Mouse (Mus musculus) MEL (cell line): ENCODE measurements around the gene Kcnip1. TPM values are rescaled to one million over a fixed set of nuclear protein-coding genes. Genes with fewer than 3 reads are reported as not detected.

Experiments
- DNase-seq: peaks from one replicate; pipeline ENCODE4 v3.0.0; 2011; ENCODE audit warnings: low read depth, low spot score
- H3K27ac ChIP-seq: 2 replicates; pipeline ENCODE4 v1.5.1; 2012; ENCODE audit warnings: low read depth, mild to moderate bottlenecking, control low read depth, low read length, moderate library complexity; ENCODE audit not compliant: control insufficient read depth
- H3K27me3 ChIP-seq, 2 experiments: fragments of 150-350 bp in 1 of 2; sonication (generic) in 1 of 2; 2 replicates each; pipeline ENCODE4 v1.6.1; 2012; ENCODE audit warnings: low read length in 2 of 2, mild to moderate bottlenecking in 2 of 2, improper control_type of control experiment in 1 of 2, moderate library complexity in 1 of 2; ENCODE audit not compliant: insufficient read depth in 2 of 2, control insufficient read depth in 1 of 2
- H3K36me3 ChIP-seq, 2 experiments: 2 replicates each; pipeline ENCODE4 v1.6.1; 2012 to 2014; ENCODE audit warnings: low read length in 2 of 2, improper control_type of control experiment in 1 of 2, inconsistent platforms in 1 of 2, mild to moderate bottlenecking in 1 of 2; ENCODE audit not compliant: insufficient read depth in 2 of 2, control insufficient read depth in 1 of 2
- H3K4me1 ChIP-seq, 2 experiments: fragments of 150-350 bp in 1 of 2; sonication (generic) in 1 of 2; 2 replicates each; pipeline ENCODE4 v1.6.1; 2012; ENCODE audit warnings: low read length in 2 of 2, improper control_type of control experiment in 1 of 2, mild to moderate bottlenecking in 1 of 2; ENCODE audit not compliant: insufficient read depth in 2 of 2, control insufficient read depth in 1 of 2
- H3K4me3 ChIP-seq, 2 experiments: fragments of 150-350 bp in 1 of 2; sonication (generic) in 1 of 2; 2 replicates each; pipeline ENCODE4 v1.5.1; 2012; ENCODE audit warnings: low read depth in 2 of 2, low read length in 2 of 2, mild to moderate bottlenecking in 2 of 2, moderate library complexity in 2 of 2, control low read depth in 1 of 2, improper control_type of control experiment in 1 of 2; ENCODE audit not compliant: control insufficient read depth in 1 of 2, insufficient read depth in 1 of 2
- H3K79me2 ChIP-seq: 2 replicates; pipeline ENCODE4 v1.6.1; 2012; ENCODE audit warnings: mild to moderate bottlenecking, low read length, moderate library complexity; ENCODE audit not compliant: control insufficient read depth, poor library complexity, insufficient read depth
- H3K9ac ChIP-seq: 2 replicates; pipeline ENCODE4 v1.6.1; 2012; ENCODE audit warnings: low read depth, mild to moderate bottlenecking, control low read depth, low read length, moderate library complexity; ENCODE audit not compliant: control insufficient read depth, poor library complexity, severe bottlenecking
- H3K9me3 ChIP-seq: fragments of 150-350 bp; sonication (generic); replicated peaks from 2 replicates; pipeline ENCODE4 v1.6.1; 2012; ENCODE audit warnings: mild to moderate bottlenecking, low read length, improper control_type of control experiment, moderate library complexity; ENCODE audit not compliant: insufficient read depth
- CHD1 ChIP-seq: IDR thresholded peaks from 2 replicates; pipeline ENCODE4 v1.6.1; 2012; ENCODE audit warnings: low read depth, mild to moderate bottlenecking, inconsistent platforms, low read length, improper control_type of control experiment
- CTCF ChIP-seq, 3 experiments: IDR thresholded peaks in 2 of 3; conservative IDR thresholded peaks in 1 of 3; 2 replicates each; pipeline ENCODE4 v1.5.1; 2011 to 2012; ENCODE audit warnings: low read length in 3 of 3, low read depth in 2 of 3, mild to moderate bottlenecking in 2 of 3, improper control_type of control experiment in 1 of 3, inconsistent platforms in 1 of 3, mixed read lengths in 1 of 3, moderate library complexity in 1 of 3; ENCODE audit not compliant: control insufficient read depth in 1 of 3, insufficient read depth in 1 of 3, poor library complexity in 1 of 3, severe bottlenecking in 1 of 3
- E2F4 ChIP-seq: IDR thresholded peaks from 2 replicates; pipeline ENCODE4 v1.6.1; 2011; ENCODE audit warnings: low read depth, low read length, improper control_type of control experiment, borderline replicate concordance
- ELF1 ChIP-seq: IDR thresholded peaks from 2 replicates; pipeline ENCODE4 v1.6.1; 2014; ENCODE audit warnings: low read depth, mild to moderate bottlenecking, inconsistent platforms, low read length, improper control_type of control experiment, moderate library complexity
- EP300 ChIP-seq, 2 experiments: IDR thresholded peaks; 2 replicates each; pipeline ENCODE4 v1.6.1; 2011; ENCODE audit warnings: improper control_type of control experiment in 2 of 2, low read length in 2 of 2, low read depth in 1 of 2, mild to moderate bottlenecking in 1 of 2
- ETS1 ChIP-seq: IDR thresholded peaks from 2 replicates; pipeline ENCODE4 v1.6.1; 2012; ENCODE audit warnings: low read depth, mild to moderate bottlenecking, inconsistent platforms, low read length, improper control_type of control experiment, moderate library complexity
- GABPA ChIP-seq: IDR thresholded peaks from 2 replicates; pipeline ENCODE4 v1.6.1; 2012; ENCODE audit warnings: low read depth, mild to moderate bottlenecking, inconsistent platforms, low read length, improper control_type of control experiment, moderate library complexity
- GATA1 ChIP-seq: IDR thresholded peaks from 2 replicates; pipeline ENCODE4 v1.6.1; 2011; ENCODE audit warnings: low read depth, low read length, improper control_type of control experiment
- HCFC1 ChIP-seq: IDR thresholded peaks from 2 replicates; pipeline ENCODE4 v1.6.1; 2012; ENCODE audit warnings: low read depth, mild to moderate bottlenecking, inconsistent platforms, low read length, improper control_type of control experiment, moderate library complexity
- JUND ChIP-seq: IDR thresholded peaks from 2 replicates; pipeline ENCODE4 v1.6.1; 2011; ENCODE audit warnings: low read depth, mild to moderate bottlenecking, improper control_type of control experiment, low read length
- KAT2A ChIP-seq: conservative IDR thresholded peaks from 2 replicates; pipeline ENCODE4 v1.6.1; 2012; ENCODE audit warnings: low read depth, low read length, improper control_type of control experiment, inconsistent platforms
- MAFK ChIP-seq: IDR thresholded peaks from 2 replicates; pipeline ENCODE4 v1.6.1; 2011; ENCODE audit warnings: low read depth, mild to moderate bottlenecking, low read length, improper control_type of control experiment, borderline replicate concordance
- MAX ChIP-seq: IDR thresholded peaks from 2 replicates; pipeline ENCODE4 v1.6.1; 2011; ENCODE audit warnings: low read length, improper control_type of control experiment
- MAZ ChIP-seq: IDR thresholded peaks from 2 replicates; pipeline ENCODE4 v1.6.1; 2012; ENCODE audit warnings: low read depth, mild to moderate bottlenecking, inconsistent platforms, low read length, improper control_type of control experiment
- MEF2A ChIP-seq: IDR thresholded peaks from 2 replicates; pipeline ENCODE4 v1.6.1; 2014; ENCODE audit warnings: low read depth, mild to moderate bottlenecking, inconsistent platforms, low read length, improper control_type of control experiment; ENCODE audit not compliant: poor library complexity, insufficient replicate concordance, severe bottlenecking; ENCODE audit errors: extremely low read depth
- MYB ChIP-seq: IDR thresholded peaks from 2 replicates; pipeline ENCODE4 v1.6.1; 2011; ENCODE audit warnings: mild to moderate bottlenecking, low read depth, low read length, improper control_type of control experiment
- MYC ChIP-seq: IDR thresholded peaks from 2 replicates; pipeline ENCODE4 v1.6.1; 2011; ENCODE audit warnings: low read depth, mild to moderate bottlenecking, low read length, improper control_type of control experiment, moderate library complexity
- NELFE ChIP-seq: IDR thresholded peaks from 2 replicates; pipeline ENCODE4 v1.6.1; 2011; ENCODE audit warnings: low read depth, low read length, improper control_type of control experiment
- NRF1 ChIP-seq: IDR thresholded peaks from 2 replicates; pipeline ENCODE4 v1.6.1; 2014; ENCODE audit warnings: low read depth, mild to moderate bottlenecking, inconsistent platforms, low read length, improper control_type of control experiment, moderate library complexity; ENCODE audit not compliant: poor library complexity, insufficient read depth, severe bottlenecking
- POLR2A ChIP-seq, 2 experiments: IDR thresholded peaks; 2 replicates each; pipeline ENCODE4 v1.6.1; 2011 to 2012; ENCODE audit warnings: low read length in 2 of 2, mild to moderate bottlenecking in 2 of 2, control low read depth in 1 of 2, improper control_type of control experiment in 1 of 2, low read depth in 1 of 2, moderate library complexity in 1 of 2; ENCODE audit not compliant: control insufficient read depth in 1 of 2, insufficient read depth in 1 of 2, poor library complexity in 1 of 2
- POLR2AphosphoS2 ChIP-seq: IDR thresholded peaks from 2 replicates; pipeline ENCODE4 v1.6.1; 2011; ENCODE audit warnings: low read length, improper control_type of control experiment
- POLR2AphosphoS5 ChIP-seq: IDR thresholded peaks from 2 replicates; pipeline ENCODE4 v1.6.1; 2012; ENCODE audit warnings: low read depth, borderline replicate concordance, mild to moderate bottlenecking, inconsistent platforms, low read length, moderate library complexity, mixed read lengths
- RCOR1 ChIP-seq: IDR thresholded peaks from 2 replicates; pipeline ENCODE4 v1.6.1; 2012; ENCODE audit warnings: low read depth, mild to moderate bottlenecking, inconsistent platforms, low read length, improper control_type of control experiment
- SIN3A ChIP-seq: IDR thresholded peaks from 2 replicates; pipeline ENCODE4 v1.6.1; 2012; ENCODE audit warnings: low read length, improper control_type of control experiment, inconsistent platforms
- SMC3 ChIP-seq: IDR thresholded peaks from 2 replicates; pipeline ENCODE4 v1.6.1; 2011; ENCODE audit warnings: low read depth, low read length, improper control_type of control experiment
- TAL1 ChIP-seq: IDR thresholded peaks from 2 replicates; pipeline ENCODE4 v1.6.1; 2012; ENCODE audit warnings: mild to moderate bottlenecking, inconsistent platforms, low read length, moderate library complexity, mixed read lengths
- TBP ChIP-seq: IDR thresholded peaks from 2 replicates; pipeline ENCODE4 v1.8.0; 2011; ENCODE audit warnings: low read depth, low read length, improper control_type of control experiment
- TCF12 ChIP-seq: IDR thresholded peaks from 2 replicates; pipeline ENCODE4 v1.6.1; 2014; ENCODE audit warnings: low read depth, mild to moderate bottlenecking, inconsistent platforms, low read length, improper control_type of control experiment, moderate library complexity
- UBTF ChIP-seq: IDR thresholded peaks from 2 replicates; pipeline ENCODE4 v1.6.1; 2012; ENCODE audit warnings: low read depth, mild to moderate bottlenecking, inconsistent platforms, low read length, improper control_type of control experiment, moderate library complexity, borderline replicate concordance; ENCODE audit not compliant: insufficient read depth
- USF1 ChIP-seq: IDR thresholded peaks from 2 replicates; pipeline ENCODE4 v1.6.1; 2014; ENCODE audit warnings: low read depth, mild to moderate bottlenecking, inconsistent platforms, low read length, improper control_type of control experiment, moderate library complexity
- USF2 ChIP-seq, 2 experiments: IDR thresholded peaks; 2 replicates each; pipeline ENCODE4 v1.6.1; 2011 to 2012; ENCODE audit warnings: improper control_type of control experiment in 2 of 2, low read length in 2 of 2, borderline replicate concordance in 1 of 2, inconsistent platforms in 1 of 2, low read depth in 1 of 2, mild to moderate bottlenecking in 1 of 2; ENCODE audit not compliant: insufficient read depth in 1 of 2
- ZC3H11A ChIP-seq: IDR thresholded peaks from 2 replicates; pipeline ENCODE4 v1.6.1; 2012; ENCODE audit warnings: low read depth, mild to moderate bottlenecking, inconsistent platforms, low read length, improper control_type of control experiment
- ZKSCAN1 ChIP-seq: IDR thresholded peaks from 2 replicates; pipeline ENCODE4 v1.6.1; 2012; ENCODE audit warnings: low read depth, mild to moderate bottlenecking, inconsistent platforms, low read length, improper control_type of control experiment, moderate library complexity
- ZMIZ1 ChIP-seq: IDR thresholded peaks from 2 replicates; pipeline ENCODE4 v1.6.1; 2012; ENCODE audit warnings: low read depth, mild to moderate bottlenecking, inconsistent platforms, low read length, improper control_type of control experiment, moderate library complexity
- ZNF384 ChIP-seq: IDR thresholded peaks from 2 replicates; pipeline ENCODE4 v1.6.1; 2012; ENCODE audit warnings: low read depth, mild to moderate bottlenecking, inconsistent platforms, low read length, improper control_type of control experiment
- polyA plus RNA-seq, 2 experiments: library from polyadenylated mRNA; stranded (reverse) in 1 of 2; unstranded in 1 of 2; fragments of >175 nt in 1 of 2; fragments of >200 nt in 1 of 2; gene quantifications; 2 replicates each; pipeline versions ENCODE4 v1.2.1 to v1.2.4; 2012; ENCODE audit warnings: low replicate concordance in 2 of 2, low read depth in 1 of 2; ENCODE audit not compliant: insufficient read length in 2 of 2, insufficient read depth in 1 of 2, missing spikeins in 1 of 2
- total RNA-seq: library from RNA; depleted of rRNA; stranded (reverse); fragments of 300-350 nt; gene quantifications from 2 replicates; pipeline ENCODE4 v1.2.3, GENCODE M21; 2012

The Kcnip1 gene
- total and polyA plus RNA-seq, 3 experiments: 0.04 to 0.06 TPM; not detected in 1

DNA sequence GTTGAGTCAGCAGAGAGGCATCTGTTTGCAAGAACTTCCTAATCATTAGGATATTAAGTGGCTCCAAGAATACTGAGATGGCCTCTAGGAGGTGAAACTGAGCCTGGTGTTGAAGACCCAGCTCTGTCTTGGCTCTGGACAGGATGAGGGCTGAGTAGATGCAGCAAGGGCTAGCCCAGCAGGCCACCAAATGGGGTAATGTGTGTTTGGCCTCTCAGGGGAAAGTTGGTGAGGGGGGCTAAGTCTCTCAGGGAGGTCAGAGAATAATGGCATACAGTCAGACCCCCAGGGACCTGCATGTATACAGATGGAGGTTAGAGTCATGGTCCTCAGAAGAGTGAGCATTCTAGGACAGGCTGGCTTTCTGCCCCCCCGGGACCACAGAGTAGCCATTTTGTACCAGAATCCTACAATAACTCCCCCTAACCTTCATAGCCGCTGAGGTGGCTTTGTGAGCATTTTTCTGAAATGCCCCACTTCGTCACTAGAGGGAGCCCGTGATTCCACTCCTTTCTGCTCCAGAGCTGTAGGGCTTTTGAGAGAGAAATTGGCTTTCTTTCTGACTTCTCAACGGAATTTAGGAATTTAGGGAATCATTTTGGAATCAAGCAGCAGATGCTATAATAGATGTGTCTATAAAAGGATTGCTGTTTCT lies 9.1 kb upstream of the Kcnip1 start:
- no peak overlapping the region for H3K27ac ChIP-seq
- H3K9ac ChIP-seq: peak overlapping the region; percentile 41
- peaks cover 8 to 20% of the 10 kb centered on the region in 2 experiments for H3K4me1 ChIP-seq
- H3K4me3 ChIP-seq: peak overlapping the region; percentile 11 to 25; a peak in 3 of 4 replicates
- no peaks in the 10 kb centered on the region for H3K9me3 ChIP-seq
- H3K79me2 ChIP-seq: no peaks in the 10 kb centered on the region
- H3K27me3 ChIP-seq: no peaks in the 10 kb centered on the region
- peaks cover 0 to 15% of the 10 kb centered on the region in 2 experiments; a peak in 2 of 4 replicates for H3K36me3 ChIP-seq
- DNase-seq: peak; percentile 86
- peak; percentile 29; the same call in 1 of the 2 replicates for TF ChIP-seq JUND
- TF ChIP-seq UBTF: no peak
- no peak for TF ChIP-seq GABPA
- TF ChIP-seq POLR2AphosphoS2: no peak
- no peak for TF ChIP-seq E2F4
- no peak for TF ChIP-seq GATA1
- 0 out of 2 replicates have a peak, but pooled peaks have one; percentile 3 for TF ChIP-seq MAFK
- TF ChIP-seq TAL1: no peak
- TF ChIP-seq RCOR1: no peak
- TF ChIP-seq ZNF384: 0 out of 2 replicates have a peak, but pooled peaks have one; percentile 19
- TF ChIP-seq MAZ: no peak
- TF ChIP-seq CTCF (IDR thresholded peaks at IDR 0.05 in 2 of 3, conservative IDR thresholded peaks at IDR 0.05 in 1 of 3; ENCODE audit: control insufficient read depth in 1 of 3, insufficient read depth in 1 of 3, low read depth in 2 of 3, low read length in 3 of 3, poor library complexity in 1 of 3, severe bottlenecking in 1 of 3): peak; percentile 82 to 92 (median 87)
- TF ChIP-seq POLR2A (IDR thresholded peaks at IDR 0.05; ENCODE audit: control insufficient read depth in 1 of 2, insufficient read depth in 1 of 2, low read depth in 1 of 2, low read length in 2 of 2, poor library complexity in 1 of 2): no peak
- no peak for TF ChIP-seq KAT2A
- no peak for TF ChIP-seq MEF2A
- no peak for TF ChIP-seq CHD1
- TF ChIP-seq SIN3A: peak; percentile 56; the same call in 1 of the 2 replicates
- no peak for TF ChIP-seq ZMIZ1
- no peak for TF ChIP-seq MYB
- no peak for TF ChIP-seq NRF1
- TF ChIP-seq TBP: peak; percentile 27; the same call in 1 of the 2 replicates
- TF ChIP-seq ZKSCAN1: 0 out of 2 replicates have a peak, but pooled peaks have one; percentile 19
- peak; percentile 93 for TF ChIP-seq SMC3
- no peak for TF ChIP-seq ELF1
- TF ChIP-seq POLR2AphosphoS5: no peak
- peak; percentile 78 for TF ChIP-seq ZC3H11A
- 0 out of 2 replicates have a peak, but pooled peaks have one; percentile 8 for TF ChIP-seq TCF12
- TF ChIP-seq EP300 (IDR thresholded peaks at IDR 0.05; ENCODE audit: low read depth in 1 of 2, low read length in 2 of 2): no peak
- TF ChIP-seq MAX: 0 out of 2 replicates have a peak, but pooled peaks have one; percentile 17
- 0 out of 2 replicates have a peak, but pooled peaks have one; percentile 22 for TF ChIP-seq ETS1
- TF ChIP-seq HCFC1: no peak
- TF ChIP-seq MYC: no peak
- TF ChIP-seq USF2 (IDR thresholded peaks at IDR 0.05; ENCODE audit: borderline replicate concordance in 1 of 2, insufficient read depth in 1 of 2, low read depth in 1 of 2, low read length in 2 of 2): no peak
- peak; percentile 28; the same call in 1 of the 2 replicates for TF ChIP-seq NELFE
- 0 out of 2 replicates have a peak, but pooled peaks have one; percentile 15 for TF ChIP-seq USF1
